ENCODE assay signal across 12 mouse cellular contexts in genomic region chr3:88027434-88028186, GRCm38 (mm10). TPM values are rescaled to one million over a fixed set of nuclear protein-coding genes. Genes with fewer than 3 reads are reported as not detected.
DNase-seq lines count a peak whose midpoint lies in the region; ATAC-seq and TF ChIP-seq lines count a peak whose summit lies in the region.
"Had no signal": no experiment of that assay in that cellular context is flagged by ENCODE, and none has a peak within 500 bp of the region (broad histone marks: within the 10 kb centered on the region; RNA-seq: fewer than 3 reads in every experiment).

TSS of gene Hapln2 (minus strand) at chr3:88027583.

- H3K4me2 ChIP-seq in hindbrain, postnatal 0 days (ENCODE audit: low read depth, low read length): no peak within 1 kb of the TSS
- H3K4me2 ChIP-seq: midbrain, embryonic 12.5 days had no signal

- no peak for DNase-seq in hindbrain, postnatal 0 days (ENCODE audit: low spot score)
- DNase-seq in hindbrain, embryonic 10.5 days (ENCODE audit: low spot score): no peak
- DNase-seq in retina, postnatal 1 day: peak; percentile 30
- DNase-seq in retina, embryonic 14.5 days (ENCODE audit: low spot score): no peak
- DNase-seq in telencephalon, adult 2 months (ENCODE audit: low read depth, low spot score): peak; percentile 71
- no peak for DNase-seq in urinary bladder, postnatal 25 days (ENCODE audit: low spot score)
- no peak for DNase-seq in gastrocnemius, postnatal 10 days
- DNase-seq: right cerebral cortex, postnatal 14 days had no signal

- H3K36me3 ChIP-seq in hindbrain, postnatal 0 days (ENCODE audit: insufficient read depth, low read length): no peaks in the 10 kb centered on the region
- H3K36me3 ChIP-seq in hindbrain, embryonic 10.5 days: no peaks in the 10 kb centered on the region
- H3K36me3 ChIP-seq: embryonic facial prominence, embryonic 10.5 days; midbrain, embryonic 12.5 days had no signal

- no peak for ATAC-seq in hindbrain, postnatal 0 days

- TF ChIP-seq CTCF in hindbrain, postnatal 0 days (IDR thresholded peaks at IDR 0.05; ENCODE audit: low read depth): peak; percentile 57
- peak; percentile 29; the same call in 1 of the 2 replicates for TF ChIP-seq CTCF in cortical plate, adult 2 months (IDR thresholded peaks at IDR 0.05; ENCODE audit: extremely low read depth, insufficient read depth, low read length)

- peaks cover 6% of the 10 kb centered on the region; the same call in 1 of the 2 replicates for H3K4me1 ChIP-seq in hindbrain, postnatal 0 days (ENCODE audit: insufficient read depth, low read length)
- peaks cover 32% of the 10 kb centered on the region for H3K4me1 ChIP-seq in hindbrain, embryonic 10.5 days (replicated peaks)
- H3K4me1 ChIP-seq in cortical plate, adult 2 months (ENCODE audit: control insufficient read depth, insufficient read depth, low read length): no peaks in the 10 kb centered on the region

- no peak for TF ChIP-seq POLR2A in cortical plate, adult 2 months (IDR thresholded peaks at IDR 0.05; ENCODE audit: extremely low read depth, insufficient read depth, low read length)

- H3K27ac ChIP-seq in hindbrain, postnatal 0 days: no peak within 1 kb of the TSS
- no peak within 1 kb of the TSS for H3K27ac ChIP-seq in hindbrain, embryonic 10.5 days
- H3K27ac ChIP-seq in cortical plate, adult 2 months (ENCODE audit: insufficient read depth, low read length): 0 out of 2 replicates have a peak within 1 kb of the TSS, but pooled peaks have one; percentile 42
- H3K27ac ChIP-seq: embryonic facial prominence, embryonic 10.5 days; midbrain, embryonic 12.5 days had no signal

- peaks cover 11% of the 10 kb centered on the region for H3K27me3 ChIP-seq in hindbrain, postnatal 0 days (ENCODE audit: insufficient read depth, low read length)
- peaks cover 82% of the 10 kb centered on the region for H3K27me3 ChIP-seq in hindbrain, embryonic 10.5 days (ENCODE audit: insufficient read depth, poor library complexity, severe bottlenecking)

- H3K9me3 ChIP-seq in hindbrain, postnatal 0 days (ENCODE audit: low read length): no peaks in the 10 kb centered on the region
- H3K9me3 ChIP-seq in hindbrain, embryonic 10.5 days: peaks cover 4% of the 10 kb centered on the region; the same call in 1 of the 2 replicates

- WGBS in hindbrain, postnatal 0 days: 41% methylated on average over 5 of the region's 5 CpGs
- 46% methylated on average over 5 of the region's 5 CpGs for WGBS in hindbrain, embryonic 10.5 days

- H3K4me3 ChIP-seq in hindbrain, postnatal 0 days (ENCODE audit: low read length): no peak within 1 kb of the TSS
- no peak within 1 kb of the TSS for H3K4me3 ChIP-seq in hindbrain, embryonic 10.5 days
- H3K4me3 ChIP-seq in cortical plate, adult 2 months (ENCODE audit: insufficient read depth, low read length): peak within 1 kb of the TSS; percentile 10; the same call in 1 of the 2 replicates
- H3K4me3 ChIP-seq: embryonic facial prominence, embryonic 10.5 days; midbrain, embryonic 12.5 days had no signal

- H3K9ac ChIP-seq in hindbrain, postnatal 0 days (replicated peaks; ENCODE audit: low read length): no peak within 1 kb of the TSS
- H3K9ac ChIP-seq: midbrain, embryonic 12.5 days had no signal

RNA-seq across cellular contexts. Expression of gene Hapln2, which starts in this region (rescaled TPM):
- 0.47 and 0.50 TPM in 2 replicates for total RNA-seq in hindbrain, postnatal 0 days (2014; rRNA removed)
- 1.2 and 1.5 TPM in 2 replicates for polyA plus RNA-seq in hindbrain, postnatal 0 days (2015; fragmentation: Nextera tagmentation; extraction: Ambion mirVana)
- polyA plus RNA-seq in hindbrain, embryonic 10.5 days (2016; fragmentation: Nextera tagmentation; extraction: Ambion mirVana): 0.11 and 0.14 TPM in 2 replicates
- 38.5 and 52.4 TPM in 2 replicates for polyA plus RNA-seq in cortical plate, adult 2 months (2012; rRNA removed)
- not detected for total RNA-seq in gastrocnemius, postnatal 10 days (2021)
- polyA plus RNA-seq: embryonic facial prominence, embryonic 10.5 days; gonadal fat pad, adult 2 months had no signal

Comparison
In these comparisons a context has a peak if more than half of its experiments do, and no peak if none do; other contexts are left out.
1. RNA of gene Hapln2 (polyA plus RNA-seq): 38.5 to 52.4 TPM in cortical plate, adult 2 months; 1.2 to 1.5 TPM in hindbrain, postnatal 0 days and 0.11 to 0.14 TPM in hindbrain, embryonic 10.5 days; every median in the first group is over 10 times any median in the second.
2. DNase-seq: peak in retina, postnatal 1 day (single experiment) and telencephalon, adult 2 months (single experiment); none in hindbrain, postnatal 0 days (single experiment), hindbrain, embryonic 10.5 days (single experiment), retina, embryonic 14.5 days (single experiment), urinary bladder, postnatal 25 days (single experiment) and gastrocnemius, postnatal 10 days (single experiment).